Mouse (Mus musculus) bone marrow, adult 2 months (tissue): ENCODE measurements at regions not wholly inside any gene's neighbourhood (a gene's known extent, or its start where the extent isn't known, plus 50 kb on each side); places are given as distances from the start of the nearest gene placed in this dataset.

Experiments used
- CTCF ChIP-seq: fragments of 200-500 bp; IDR thresholded peaks from 2 replicates; pipeline ENCODE4 v1.5.1; 2011; ENCODE audit warnings: low read length, control low read depth; ENCODE audit not compliant: control insufficient read depth, insufficient read depth
- POLR2A ChIP-seq: fragments of 200-500 bp; IDR thresholded peaks from 2 replicates; pipeline ENCODE4 v1.6.1; 2011; ENCODE audit warnings: low read depth, mild to moderate bottlenecking, control low read depth, low read length, borderline replicate concordance; ENCODE audit not compliant: control insufficient read depth

DNA sequence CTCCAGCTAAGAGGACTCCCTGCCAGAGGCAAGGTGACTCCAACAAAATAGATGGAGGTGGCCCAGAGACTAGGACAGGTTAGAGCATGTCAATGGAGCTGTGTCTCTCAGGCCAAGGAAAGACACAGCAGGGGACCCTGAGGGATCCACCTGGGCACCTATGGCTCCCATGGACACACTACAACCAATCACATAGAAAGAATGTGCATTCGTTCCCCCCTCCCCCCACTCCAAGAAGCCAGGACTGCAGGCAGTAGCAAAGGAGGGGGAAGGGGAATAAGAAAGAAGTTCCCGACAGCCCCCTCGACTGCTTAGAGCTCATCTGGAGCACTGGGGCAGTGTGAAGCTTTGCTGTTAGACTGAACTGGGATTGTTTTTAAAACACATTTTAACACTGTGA, 474.1 kb downstream of the Bnc2 start:
- no peak for TF ChIP-seq CTCF
- no peak for TF ChIP-seq POLR2A
